Mouse (Mus musculus) hindlimb bud, embryonic 11.5 days (tissue): ENCODE data around the gene Mfsd5.

Experiments
- DNase-seq: peaks from one replicate; pipeline ENCODE4 v3.0.0-alpha.2; 2012; ENCODE audit warnings: low read depth, low spot score; ENCODE audit errors: extremely low spot score

Mfsd5 gene

DNA sequence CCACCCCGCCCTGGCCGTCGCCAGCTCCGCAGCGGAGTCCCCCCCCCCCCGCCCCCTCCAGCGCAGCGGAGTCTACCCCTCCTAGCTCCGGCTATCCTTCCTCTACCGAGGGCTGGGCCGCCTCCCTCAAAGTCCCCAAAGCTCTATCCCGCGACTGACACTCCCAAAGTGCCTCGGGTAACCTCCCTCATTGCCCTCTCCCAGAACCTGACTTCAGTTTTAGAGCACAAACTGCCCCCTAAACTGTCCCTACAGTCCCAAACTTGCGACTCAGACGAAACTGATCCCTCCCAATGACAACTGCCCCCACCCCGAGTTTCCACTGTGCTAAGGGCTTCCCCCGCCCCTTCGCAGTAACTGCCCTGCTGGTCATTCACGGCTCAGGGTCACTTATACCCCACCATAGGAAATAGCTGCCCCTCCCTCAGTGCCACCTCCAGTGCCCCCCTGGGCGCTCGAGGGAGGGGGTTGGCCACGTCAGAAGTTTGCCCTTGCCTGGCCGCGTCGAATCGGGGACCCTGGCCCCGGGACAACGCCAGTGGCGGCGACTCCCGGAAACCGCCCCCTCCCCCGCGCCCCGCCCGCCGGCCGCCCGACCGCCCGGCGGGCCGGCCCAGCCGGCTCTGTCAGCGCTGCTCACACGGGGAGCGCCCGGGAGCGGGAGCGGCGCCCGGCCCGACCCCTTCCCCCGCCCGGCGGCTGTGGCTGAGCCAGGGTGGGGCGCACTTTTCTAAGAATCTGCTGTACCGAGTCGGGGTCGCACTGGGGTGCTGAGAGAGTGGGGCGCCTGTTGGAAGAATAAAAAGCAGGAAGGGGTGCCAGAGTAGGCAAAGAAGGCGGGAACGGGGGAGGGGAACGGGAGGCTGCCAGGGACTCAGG is 31.8 kb upstream of the Mfsd5 start:
- no peak for DNase-seq

GRCm38 (mm10) chr15:102248131-102248811 is 31.0 kb upstream of the Mfsd5 start:
- DNase-seq = no peak

- DNase-seq = no peak
Observed at GRCm38 (mm10) chr15:102248812-102249191, 30.5 kb upstream of the Mfsd5 start.

DNA sequence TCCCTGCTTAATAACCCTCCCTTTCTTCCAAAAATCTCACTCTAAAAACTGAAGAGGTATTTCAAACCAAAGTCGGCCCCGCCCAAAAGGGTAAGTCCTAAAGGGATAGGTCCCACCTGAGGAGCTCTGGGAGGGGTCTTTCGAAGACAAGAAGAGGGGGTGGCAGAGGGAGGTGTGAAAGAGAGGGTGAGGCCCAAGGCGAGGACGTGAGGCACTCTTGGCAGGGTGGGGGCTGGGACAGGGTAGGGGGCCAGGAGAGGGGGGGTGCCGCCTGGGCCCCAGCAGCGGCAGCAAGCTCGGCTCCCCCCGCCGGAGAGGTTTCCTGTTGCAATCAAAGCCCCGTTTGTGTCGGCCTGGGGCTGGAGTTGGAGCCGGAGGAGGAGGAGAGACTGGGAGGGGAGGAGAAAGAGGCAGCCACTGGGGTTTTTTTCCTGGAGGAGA is 30.0 kb upstream of the Mfsd5 start:
- no peak for DNase-seq

- DNase-seq = no peak
Observed at GRCm38 (mm10) chr15:102249967-102250366, 29.3 kb upstream of the Mfsd5 start.

- DNase-seq = no peak
Observed at GRCm38 (mm10) chr15:102250521-102250920, 28.7 kb upstream of the Mfsd5 start.

GRCm38 (mm10) chr15:102255547-102256255 is 23.6 kb upstream of the Mfsd5 start:
- DNase-seq = no peak

DNA sequence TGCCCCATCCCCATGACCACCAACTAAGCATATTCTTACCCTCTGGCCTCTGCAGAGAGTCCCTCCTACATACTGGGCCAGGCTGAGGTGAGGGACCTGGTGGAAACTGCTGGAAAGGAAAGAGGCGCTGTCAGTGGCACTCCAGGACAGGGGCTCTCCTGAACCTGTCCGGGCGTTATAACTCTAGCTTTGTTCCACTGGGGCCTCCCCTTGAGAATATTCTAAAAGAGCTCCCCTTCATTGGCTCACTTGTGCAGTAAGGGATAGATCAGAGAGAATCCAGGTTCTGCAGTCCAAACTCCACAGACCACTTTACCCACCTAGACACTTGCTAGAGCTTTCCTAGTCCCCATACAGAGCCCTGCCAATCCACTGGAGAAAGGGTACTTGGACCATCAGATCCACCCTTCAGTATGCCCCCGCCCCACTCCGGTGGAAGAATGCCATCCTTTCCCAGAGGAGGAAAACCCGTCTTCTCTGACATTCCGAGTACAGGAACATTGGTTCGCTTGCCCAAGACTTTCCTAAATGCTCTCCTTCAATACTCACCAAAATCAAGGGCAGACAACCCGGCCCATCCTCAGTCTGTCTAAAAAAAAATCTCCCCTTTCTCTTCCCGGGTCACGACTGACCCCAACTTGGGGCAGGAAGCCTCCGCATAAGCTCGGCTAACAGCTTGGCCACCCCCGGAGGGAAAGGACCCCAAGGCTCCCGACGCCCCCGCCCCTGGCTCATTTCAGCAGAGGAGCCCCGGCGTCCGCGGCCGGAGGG is 22.6 kb upstream of the Mfsd5 start:
- DNase-seq = no peak

GRCm38 (mm10) chr15:102257202-102258075 is 21.8 kb upstream of the Mfsd5 start, which contains the start of gene Rarg:
Rarg (minus strand) TSS chr15:102257517.
- no peak for DNase-seq

DNA sequence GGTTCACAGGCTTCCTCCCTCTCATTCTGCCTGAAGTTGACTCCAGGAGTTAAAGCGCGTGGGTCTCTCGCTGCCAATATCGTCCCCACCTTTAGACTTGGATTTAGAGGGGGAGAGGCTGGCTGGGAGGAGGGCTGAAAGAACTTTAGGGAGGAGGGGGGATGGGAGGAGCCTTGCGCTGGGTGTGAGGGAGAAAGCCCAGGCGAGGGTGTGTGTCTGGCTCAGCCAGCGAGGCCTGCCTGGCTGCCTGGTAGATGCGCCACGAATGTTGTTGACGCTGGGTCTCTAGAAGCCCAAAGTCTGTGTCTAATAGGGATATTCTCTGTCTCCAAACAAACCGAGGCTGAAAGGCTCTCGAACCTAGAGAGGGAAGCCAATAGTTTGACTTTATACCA is 21.2 kb upstream of the Mfsd5 start:
- DNase-seq = no peak

GRCm38 (mm10) chr15:102258581-102259253 is 20.5 kb upstream of the Mfsd5 start:
- DNase-seq = no peak

GRCm38 (mm10) chr15:102262582-102262981 is 16.7 kb upstream of the Mfsd5 start:
- DNase-seq = no peak

DNA sequence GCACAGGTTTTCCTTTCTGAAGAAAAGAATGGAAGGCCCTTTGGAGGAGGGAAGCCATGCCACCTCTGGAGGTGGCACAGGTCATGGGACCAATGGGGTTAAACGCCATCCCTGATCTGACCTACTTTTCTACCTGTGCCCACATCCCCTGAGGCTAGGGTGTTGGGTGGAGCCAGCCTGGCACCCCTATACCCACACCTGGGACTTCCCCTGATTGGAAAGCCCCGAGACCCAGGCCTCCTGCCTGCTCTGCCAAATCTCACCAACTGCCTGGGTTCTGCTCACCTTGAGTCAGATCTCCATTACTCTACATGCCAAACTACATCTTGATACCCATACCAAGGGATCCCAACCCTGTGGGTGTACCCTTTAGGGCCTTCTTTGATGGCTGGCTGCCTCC is 16.2 kb upstream of the Mfsd5 start:
- DNase-seq = no peak

DNA sequence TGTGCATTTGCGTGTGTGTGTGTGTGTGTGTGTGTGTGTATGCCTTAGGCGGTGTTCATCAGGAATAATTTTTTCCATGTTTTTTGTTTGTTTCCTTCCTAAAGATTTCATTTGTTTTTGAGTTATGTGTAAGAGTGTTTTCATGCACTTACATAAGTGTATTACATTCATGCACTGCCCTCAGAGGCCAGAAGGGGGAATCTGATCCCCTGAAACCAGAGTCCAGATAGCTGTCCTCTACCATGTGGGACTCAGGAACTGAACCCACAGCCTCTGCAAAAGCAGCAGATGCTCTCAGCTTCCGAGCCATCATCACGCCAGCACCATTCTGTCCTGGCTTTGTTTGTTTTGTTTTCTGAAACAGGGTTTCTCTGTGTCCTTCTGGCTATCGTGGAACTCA is 13.7 kb upstream of the Mfsd5 start:
- no peak for DNase-seq

- DNase-seq = no peak
Observed at GRCm38 (mm10) chr15:102270274-102270960, 8.8 kb upstream of the Mfsd5 start, which contains the start of gene Gm9918. Gm9918 (plus strand) TSS chr15:102270563.

GRCm38 (mm10) chr15:102271441-102271840 is 7.8 kb upstream of the Mfsd5 start:
- no peak for DNase-seq

- no peak for DNase-seq
Observed at GRCm38 (mm10) chr15:102273982-102274716, 5.1 kb upstream of the Mfsd5 start.

GRCm38 (mm10) chr15:102278726-102279091 is 545 bp upstream of the Mfsd5 start:
- DNase-seq = no peak
